Mouse (Mus musculus): ENCODE measurements around the gene Hoxb5.

Gene Hoxb5

GRCm38 (mm10) chr11:96303151-96304099 lies at the start of gene Hoxb5:
Gene Hoxb5 (plus strand): TSS chr11:96303336.
- DNase-seq (ENCODE audit: low spot score) = peak; percentile 75

DNA sequence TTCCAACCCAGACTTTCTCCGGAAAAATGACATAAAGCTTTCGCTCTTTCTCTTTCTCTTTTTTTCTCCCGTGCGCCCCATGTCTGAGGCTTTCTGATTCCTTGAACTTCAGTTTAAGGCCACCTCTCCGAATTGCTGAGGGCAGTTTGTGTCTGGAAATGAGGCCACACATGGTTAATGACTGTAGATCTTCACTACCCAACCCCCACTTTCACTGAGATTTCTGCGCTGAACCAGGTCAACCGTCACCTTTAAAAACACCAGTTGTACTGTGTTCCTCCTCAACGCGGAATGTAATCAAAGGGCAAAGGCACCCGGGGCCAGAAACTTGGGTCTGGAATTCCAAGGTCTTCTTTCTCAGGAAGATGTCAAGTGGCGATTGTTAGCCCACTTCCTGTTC lies 48.9 kb upstream of the Hoxb5 start:
- DNase-seq (ENCODE audit: low spot score) = no peak

DNA sequence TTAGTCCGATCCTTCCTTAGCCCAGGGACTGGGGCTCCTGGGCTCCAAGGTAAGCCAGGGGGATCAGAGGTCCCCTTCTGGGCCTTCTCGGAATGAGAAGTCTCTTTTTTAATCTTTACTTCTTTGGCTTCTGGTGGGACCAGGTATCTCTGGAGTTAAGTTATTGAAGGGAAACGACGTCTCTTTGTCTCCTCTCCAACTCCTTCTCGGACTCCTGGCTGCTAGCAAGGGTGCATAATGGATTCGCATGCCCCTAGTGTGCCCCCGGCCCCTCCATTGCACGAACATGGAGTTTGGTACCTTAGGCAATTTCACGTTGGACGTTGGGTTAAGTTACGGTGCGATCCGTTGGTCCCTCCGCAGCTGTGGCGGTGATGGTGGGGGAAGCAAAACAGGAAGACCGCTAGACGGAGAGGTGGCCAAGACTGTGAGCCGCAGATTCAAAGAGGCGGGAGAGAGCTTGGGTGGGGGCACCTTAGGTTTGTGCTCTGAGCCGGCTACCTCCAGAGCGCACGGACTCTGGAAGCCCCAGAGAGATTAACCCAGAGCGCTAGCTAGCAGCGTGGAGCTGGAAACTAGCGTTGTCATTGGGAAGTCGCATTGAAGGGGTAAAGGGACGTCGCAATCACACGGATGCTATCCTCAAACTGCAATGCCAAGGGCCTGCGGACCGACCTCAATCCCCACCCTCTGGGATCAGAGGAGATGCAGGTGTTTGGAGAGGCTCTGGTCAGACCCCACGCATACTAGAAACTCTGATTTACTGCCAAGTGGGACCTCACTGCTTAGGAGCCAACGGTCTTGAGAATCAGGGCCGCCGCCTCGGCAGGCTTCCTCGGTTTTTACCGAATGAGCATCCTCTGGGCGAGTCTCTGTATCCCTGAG lies 47.8 kb upstream of the Hoxb5 start:
- DNase-seq (ENCODE audit: low spot score) = no peak

GRCm38 (mm10) chr11:96255996-96256445 lies 47.1 kb upstream of the Hoxb5 start:
- no peak for DNase-seq (ENCODE audit: low spot score)

- no peak for DNase-seq (ENCODE audit: low spot score)
Measured at GRCm38 (mm10) chr11:96257141-96257540, 46.0 kb upstream of the Hoxb5 start.

GRCm38 (mm10) chr11:96259038-96259437 lies 44.1 kb upstream of the Hoxb5 start:
- DNase-seq (ENCODE audit: low spot score) = no peak

GRCm38 (mm10) chr11:96259511-96259910 lies 43.6 kb upstream of the Hoxb5 start:
- DNase-seq (ENCODE audit: low spot score) = no peak

DNA sequence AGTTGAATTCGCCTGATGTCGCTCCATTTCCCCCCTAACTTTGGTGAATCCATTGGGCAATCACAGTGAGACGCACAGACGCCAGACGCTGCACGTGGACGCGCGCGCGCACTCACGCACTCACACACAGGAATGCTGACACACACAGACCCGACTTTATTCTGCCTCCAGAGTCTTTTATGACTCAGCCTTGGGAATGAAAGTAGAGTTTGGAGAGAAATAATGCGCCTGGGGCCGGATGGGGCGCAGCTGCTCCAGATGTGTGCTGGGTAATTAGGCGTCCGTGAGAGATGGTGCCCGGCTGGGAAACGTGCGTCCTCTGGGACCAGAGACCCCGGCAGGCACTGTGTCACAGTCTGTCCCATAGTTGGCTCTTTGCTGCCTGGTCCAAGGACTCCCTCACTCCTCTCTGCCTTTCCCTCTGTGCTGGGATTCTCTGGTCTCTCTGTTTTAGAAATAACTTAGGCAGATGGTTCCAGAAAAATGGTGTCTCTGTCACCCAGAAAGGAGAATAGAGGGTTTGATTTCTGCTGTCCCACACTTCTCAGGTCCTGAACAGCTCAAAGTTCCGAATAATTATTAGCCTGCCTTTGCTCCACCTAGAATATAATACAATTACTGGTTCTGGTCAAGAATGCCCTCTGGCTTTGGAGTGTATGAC lies 42.7 kb upstream of the Hoxb5 start:
- DNase-seq (ENCODE audit: low spot score) = no peak

DNA sequence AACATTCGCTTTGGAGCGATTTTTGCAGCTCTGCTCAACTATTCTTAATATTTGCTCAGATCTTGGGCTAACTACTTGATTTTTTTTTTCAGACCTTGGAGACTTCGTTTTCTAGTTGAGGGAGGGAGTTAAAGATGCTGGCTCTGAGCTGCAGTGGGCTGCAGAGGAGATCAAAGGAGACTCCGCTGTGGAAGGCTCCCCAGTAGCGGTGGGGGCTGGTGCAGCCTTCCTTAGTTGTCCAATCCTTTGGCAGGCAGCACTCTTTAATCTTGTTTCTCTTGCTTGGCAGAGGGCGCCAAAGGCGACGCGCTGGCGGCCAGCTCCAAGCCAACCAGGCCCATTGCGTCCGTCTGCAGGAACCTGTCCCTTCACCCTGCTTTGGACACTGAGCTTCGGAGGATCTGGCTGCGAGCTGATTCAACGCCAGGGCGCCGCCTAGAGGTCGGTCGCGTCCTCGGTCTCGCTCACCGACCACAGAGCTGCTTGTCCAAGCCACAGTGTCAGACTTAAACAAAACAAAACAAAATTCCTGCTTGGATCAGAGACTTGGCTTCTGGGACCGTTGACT lies 41.7 kb upstream of the Hoxb5 start:
- DNase-seq (ENCODE audit: low spot score) = peak; percentile 49

DNA sequence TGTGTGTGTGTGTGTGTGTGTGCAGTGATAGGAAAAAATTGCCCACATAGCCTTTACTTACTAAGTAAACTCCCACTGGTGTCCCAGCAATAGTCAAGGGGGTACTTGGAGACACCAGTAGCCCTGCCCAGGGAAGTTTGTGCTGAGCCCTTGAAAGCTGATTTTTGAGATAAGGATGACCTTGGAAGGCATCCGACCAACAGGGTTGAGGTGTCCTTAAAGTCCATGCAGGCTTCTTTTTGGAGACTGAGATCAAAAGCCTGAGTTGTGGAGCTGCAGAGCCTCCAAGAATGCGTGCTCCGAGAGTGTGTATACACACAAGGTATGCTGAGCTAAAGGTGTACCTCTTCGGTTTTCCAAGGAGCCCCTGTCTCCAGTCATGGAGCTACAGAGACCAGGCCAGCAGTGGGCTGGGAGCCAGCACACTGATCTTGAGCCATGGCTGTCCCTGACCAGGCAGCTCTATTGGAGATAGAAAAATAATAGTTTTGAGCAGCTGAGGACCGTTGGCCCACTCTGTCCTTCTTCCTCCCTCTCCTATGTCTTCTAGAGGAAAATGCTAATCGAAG lies 40.8 kb upstream of the Hoxb5 start:
- DNase-seq (ENCODE audit: low spot score) = no peak

DNA sequence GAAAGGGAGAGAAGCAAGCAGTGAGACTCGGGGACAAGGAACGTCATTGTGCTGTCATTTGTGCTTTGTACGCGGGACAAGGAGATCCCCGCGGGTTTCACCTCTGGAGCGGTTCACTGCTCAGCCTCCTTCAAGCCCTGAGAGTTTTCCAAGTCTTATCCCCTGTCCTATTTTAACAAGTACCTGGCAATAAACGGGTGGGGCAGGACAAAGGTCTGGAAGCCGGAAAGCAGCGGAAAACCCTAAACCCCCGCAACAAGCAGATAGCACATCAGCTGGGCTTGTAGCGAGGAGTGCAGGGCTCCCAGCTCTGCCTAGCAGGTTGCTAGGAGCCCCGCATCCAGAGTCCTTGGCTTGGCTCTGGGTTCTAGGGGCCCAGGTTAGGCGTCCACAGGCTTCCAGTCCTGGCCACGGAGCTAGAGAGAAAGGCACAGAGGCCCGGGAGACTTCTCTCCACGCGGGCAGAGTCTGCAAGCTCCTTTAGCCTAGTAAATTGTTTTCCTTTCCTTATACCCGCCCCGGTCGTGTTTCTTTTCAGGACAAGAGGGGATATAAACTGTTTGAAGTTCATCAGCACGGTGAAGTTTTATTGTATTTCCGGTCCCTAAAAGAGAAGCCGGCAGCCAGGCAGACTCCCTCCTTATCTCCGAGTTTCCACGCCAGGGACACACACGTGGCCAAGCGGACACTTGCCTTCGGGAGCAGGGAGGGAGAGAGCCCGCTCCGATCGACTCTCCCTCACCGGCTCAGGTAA lies 39.3 kb upstream of the Hoxb5 start:
- no peak for DNase-seq (ENCODE audit: low spot score)

DNA sequence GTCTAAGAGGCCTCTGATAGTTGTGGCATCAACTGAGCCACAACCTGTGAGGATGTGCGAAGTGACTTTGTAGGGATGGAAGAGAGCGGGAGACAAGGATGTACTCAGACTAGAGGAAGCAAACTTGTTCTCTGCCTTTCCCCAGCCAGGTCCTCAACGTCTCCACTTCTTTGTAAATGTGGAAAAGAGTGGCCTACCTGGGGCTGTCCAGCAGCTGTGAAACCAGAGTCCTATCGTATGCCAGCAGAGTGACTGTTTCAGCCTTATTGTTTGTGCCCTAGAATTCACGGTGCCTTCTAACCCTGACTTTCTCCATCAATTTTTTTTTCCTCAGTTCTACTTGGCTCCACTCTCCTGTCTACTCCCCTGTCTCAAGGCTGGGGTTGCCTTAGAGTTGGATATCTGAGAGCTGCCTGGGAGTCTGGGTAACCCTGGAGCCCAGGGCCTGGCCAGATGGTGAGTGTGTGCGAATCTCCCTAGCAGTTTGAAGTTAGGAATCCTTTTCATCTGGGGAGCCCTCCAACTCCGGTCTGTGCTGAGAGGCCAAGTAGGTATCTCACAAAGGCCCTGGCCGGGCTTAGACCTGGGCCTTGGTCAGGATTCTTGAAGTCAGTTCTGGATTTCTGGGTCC lies 38.6 kb upstream of the Hoxb5 start:
- no peak for DNase-seq (ENCODE audit: low spot score)

DNA sequence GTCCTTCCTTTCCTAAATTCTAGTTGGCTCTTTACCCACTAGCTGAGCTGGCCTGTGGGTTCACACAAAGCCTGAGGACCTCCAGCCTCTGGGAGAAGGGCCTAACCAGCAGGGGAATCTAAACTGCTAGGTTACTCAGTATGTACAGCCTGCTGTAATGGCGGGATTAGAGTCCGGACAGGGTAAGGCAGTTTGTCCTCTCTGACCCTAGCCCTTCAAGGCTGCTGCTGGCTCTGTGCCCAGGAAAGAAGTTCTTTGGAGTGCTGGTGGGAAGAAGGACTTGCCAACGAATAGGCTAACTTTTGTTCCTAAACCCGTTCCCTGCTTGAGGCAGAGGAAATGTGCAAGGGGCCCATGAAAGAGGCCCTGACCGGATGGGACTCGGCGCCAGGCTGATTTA lies 37.2 kb upstream of the Hoxb5 start:
- no peak for DNase-seq (ENCODE audit: low spot score)

- DNase-seq (ENCODE audit: low spot score) = no peak
Measured at GRCm38 (mm10) chr11:96267021-96267920, 35.9 kb upstream of the Hoxb5 start.

GRCm38 (mm10) chr11:96268031-96268745 lies 34.9 kb upstream of the Hoxb5 start:
- no peak for DNase-seq (ENCODE audit: low spot score)

- no peak for DNase-seq (ENCODE audit: low spot score)
Measured at GRCm38 (mm10) chr11:96269869-96270268, 33.3 kb upstream of the Hoxb5 start.

DNA sequence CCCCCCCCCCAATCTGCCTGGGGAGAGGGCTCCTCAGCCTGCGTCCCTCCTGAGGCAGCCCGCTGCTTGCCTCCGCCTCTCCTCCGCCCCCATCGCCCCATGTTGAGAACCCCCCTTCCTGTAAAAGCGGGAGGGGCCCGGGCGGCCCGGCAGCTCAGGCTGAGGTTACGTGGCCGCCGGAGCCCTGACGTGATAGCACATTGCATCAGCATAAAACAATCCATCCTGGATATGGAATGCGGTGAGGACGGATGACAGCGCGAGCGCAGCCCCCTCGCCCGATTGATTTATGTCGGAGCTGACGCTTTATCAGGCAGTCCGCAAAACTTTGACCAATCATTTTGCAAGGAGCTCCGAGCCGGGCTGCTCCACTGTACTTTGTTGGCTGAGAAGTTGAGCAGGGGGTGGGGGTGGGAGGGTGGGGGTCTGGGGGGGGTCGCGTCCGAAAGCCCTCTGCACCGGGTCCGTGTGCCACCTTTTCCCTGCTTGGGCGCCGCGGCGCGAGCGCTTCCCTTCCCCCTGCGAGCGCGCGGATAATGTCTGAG lies 32.1 kb upstream of the Hoxb5 start, which contains the start of gene Hoxb9:
Gene Hoxb9, plus strand, starts transcription at position 462 of the 545 bp plus-strand sequence.
- peak; percentile 46 for DNase-seq (ENCODE audit: low spot score)

GRCm38 (mm10) chr11:96271541-96272011 lies 31.6 kb upstream of the Hoxb5 start:
- DNase-seq (ENCODE audit: low spot score) = no peak

Data from T-cell, adult 2 months (primary cell).